Comparison of ENCODE assay signal across 8 mouse cellular contexts in the genomic region with DNA sequence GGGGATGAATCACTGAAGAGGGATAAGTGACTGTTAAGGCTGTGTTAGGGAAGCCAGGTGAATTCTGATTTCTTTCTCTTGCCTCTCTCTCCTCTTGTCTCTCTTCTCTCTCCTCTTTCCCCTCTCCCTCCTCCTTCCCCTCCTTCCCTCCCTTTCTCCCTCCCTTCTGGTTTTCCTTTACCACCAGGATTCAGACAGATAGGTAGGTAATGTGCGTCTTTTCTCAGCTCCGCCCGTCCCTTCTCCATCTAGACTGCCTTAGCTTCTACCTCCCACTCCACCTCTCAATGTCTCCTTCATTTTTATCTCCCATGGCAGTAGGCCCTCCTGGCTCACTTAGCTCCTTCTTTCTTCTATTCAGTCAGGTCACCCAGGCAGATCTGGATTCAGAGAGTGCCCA. TPM values are rescaled to one million over a fixed set of nuclear protein-coding genes. Genes with fewer than 3 reads are reported as not detected.
A peak's percentile ranks its signal among the peaks of the same experiment; 100 is the strongest.
DNase-seq lines count a peak whose midpoint lies in the region; ATAC-seq and TF ChIP-seq lines count a peak whose summit lies in the region.

No protein-coding gene starts in this region.

- H3K36me3 ChIP-seq in heart, embryonic 14.5 days (ENCODE audit: control insufficient read depth, insufficient read depth, low read length): no peaks in the 10 kb centered on the region
- H3K36me3 ChIP-seq in hindbrain, embryonic 11.5 days (ENCODE audit: control insufficient read depth, insufficient read depth, low read length): no peaks in the 10 kb centered on the region
- no peaks in the 10 kb centered on the region for H3K36me3 ChIP-seq in midbrain, embryonic 12.5 days

- H3K9me3 ChIP-seq in heart, embryonic 14.5 days (ENCODE audit: control insufficient read depth, low read length): no peaks in the 10 kb centered on the region
- no peaks in the 10 kb centered on the region for H3K9me3 ChIP-seq in hindbrain, embryonic 11.5 days (ENCODE audit: control insufficient read depth, low read length)
- H3K9me3 ChIP-seq in midbrain, embryonic 12.5 days: no peaks in the 10 kb centered on the region

- H3K4me3 ChIP-seq in heart, embryonic 14.5 days (ENCODE audit: control insufficient read depth in 1 of 2, insufficient read depth in 1 of 2, low read depth in 1 of 2, low read length in 2 of 2): peak overlapping the region; percentile 51 to 57
- peak overlapping the region; percentile 69 for H3K4me3 ChIP-seq in bone marrow macrophage, adult 2 months (ENCODE audit: insufficient read depth, low read length)
- H3K4me3 ChIP-seq in hindbrain, embryonic 11.5 days (ENCODE audit: low read depth, low read length): peak overlapping the region; percentile 55
- peak overlapping the region; percentile 48 for H3K4me3 ChIP-seq in midbrain, embryonic 12.5 days

- TF ChIP-seq CTCF in bone marrow macrophage, adult 2 months (IDR thresholded peaks at IDR 0.05; ENCODE audit: low read depth, low read length): no peak

- H3K9ac ChIP-seq in heart, embryonic 14.5 days (ENCODE audit: low read length): peak overlapping the region; percentile 73
- peak overlapping the region; percentile 43 for H3K9ac ChIP-seq in hindbrain, embryonic 11.5 days (ENCODE audit: low read depth, low read length)
- peak overlapping the region; percentile 63 for H3K9ac ChIP-seq in midbrain, embryonic 12.5 days (replicated peaks)

- 30% methylated on average over 3 of the region's 3 CpGs for WGBS in heart, embryonic 14.5 days
- WGBS in hindbrain, embryonic 11.5 days: 20% methylated on average over 3 of the region's 3 CpGs
- 8% methylated on average over 3 of the region's 3 CpGs for WGBS in midbrain, embryonic 12.5 days

- peak overlapping the region; percentile 98 for H3K4me2 ChIP-seq in heart, embryonic 14.5 days (ENCODE audit: low read length)
- peak overlapping the region; percentile 96 for H3K4me2 ChIP-seq in hindbrain, embryonic 11.5 days (replicated peaks; ENCODE audit: low read depth, low read length)
- H3K4me2 ChIP-seq in midbrain, embryonic 12.5 days (replicated peaks): peak overlapping the region; percentile 86

- ATAC-seq in heart, embryonic 14.5 days (ENCODE audit: insufficient number of reproducible peaks, insufficient read depth, low FRiP score, low read depth): no peak
- ATAC-seq in hindbrain, embryonic 11.5 days (ENCODE audit: low FRiP score): no peak
- ATAC-seq in midbrain, embryonic 12.5 days (ENCODE audit: low FRiP score, low read depth): no peak
- no peak for ATAC-seq in CD4-positive, CD25-positive, alpha-beta regulatory T cell, adult 4 months

- TF ChIP-seq POLR2A in bone marrow macrophage, adult 2 months (IDR thresholded peaks at IDR 0.05; ENCODE audit: borderline replicate concordance, low read depth, low read length): no peak

- peaks cover 21 to 52% of the 10 kb centered on the region in 2 experiments for H3K4me1 ChIP-seq in heart, embryonic 14.5 days (ENCODE audit: control insufficient read depth in 2 of 2, insufficient read depth in 2 of 2, low read length in 2 of 2)
- peaks cover 24% of the 10 kb centered on the region for H3K4me1 ChIP-seq in bone marrow macrophage, adult 2 months (ENCODE audit: control insufficient read depth, insufficient read depth, low read length)
- peaks cover 4% of the 10 kb centered on the region; the same call in 1 of the 2 replicates for H3K4me1 ChIP-seq in hindbrain, embryonic 11.5 days (replicated peaks; ENCODE audit: control insufficient read depth, insufficient read depth, low read length)
- peaks cover 22% of the 10 kb centered on the region for H3K4me1 ChIP-seq in midbrain, embryonic 12.5 days

- no peak overlapping the region for H3K27ac ChIP-seq in heart, embryonic 14.5 days (replicated peaks in 1 of 2; ENCODE audit: control insufficient read depth in 1 of 2, insufficient read depth in 1 of 2, low read depth in 2 of 2, low read length in 2 of 2)
- H3K27ac ChIP-seq in bone marrow macrophage, adult 2 months (ENCODE audit: insufficient read depth, low read depth, low read length): no peak overlapping the region
- H3K27ac ChIP-seq in hindbrain, embryonic 11.5 days (ENCODE audit: low read depth, low read length): no peak overlapping the region
- no peak overlapping the region for H3K27ac ChIP-seq in midbrain, embryonic 12.5 days (replicated peaks)

- DNase-seq in heart, postnatal 10 days: no peak
- no peak for DNase-seq in hindbrain, embryonic 11.5 days (ENCODE audit: low spot score)
- no peak for DNase-seq in thymus, postnatal 10 days (ENCODE audit: low spot score in 2 of 2)
- DNase-seq in embryo, embryonic 10 days (ENCODE audit: low spot score): no peak

- intact Hi-C loops in heart, postnatal 10 days (cut with DNase I): no loop called here

- no peaks in the 10 kb centered on the region for H3K27me3 ChIP-seq in heart, embryonic 14.5 days (ENCODE audit: control insufficient read depth, insufficient read depth, low read length)
- peaks cover 14% of the 10 kb centered on the region for H3K27me3 ChIP-seq in hindbrain, embryonic 11.5 days (ENCODE audit: control insufficient read depth, insufficient read depth, low read length)
- H3K27me3 ChIP-seq in midbrain, embryonic 12.5 days: peaks cover 56% of the 10 kb centered on the region

RNA-seq across cellular contexts. Expression of a gene that starts 1.2 kb away (rescaled TPM):
- polyA plus RNA-seq in heart, embryonic 14.5 days (2014; fragmentation: Nextera tagmentation; extraction: Ambion mirVana): 1.2 and 1.7 TPM in 2 replicates
- 10 to 100 TPM; 27.1 to 34.8 TPM for total RNA-seq in heart, postnatal 10 days (2021)
- 0.47 and 0.95 TPM in 2 replicates for polyA plus RNA-seq in bone marrow macrophage, adult 2 months (2012; ENCODE audit: insufficient read depth, insufficient read length, missing spikeins)
- polyA plus RNA-seq in hindbrain, embryonic 11.5 days (2014; fragmentation: Nextera tagmentation; extraction: Ambion mirVana): 1.2 and 1.3 TPM in 2 replicates
- polyA plus RNA-seq in midbrain, embryonic 12.5 days (2016; fragmentation: Nextera tagmentation; extraction: Ambion mirVana): 1.3 and 1.5 TPM in 2 replicates
- polyA plus RNA-seq in CD4-positive, CD25-positive, alpha-beta regulatory T cell, adult 4 months (2017; shearing (Covaris generic)): 1 to 10 TPM; 1.9 to 2.5 TPM

RNA-seq across cellular contexts. Expression of a gene that starts 18.2 kb away (rescaled TPM):
- polyA plus RNA-seq in heart, embryonic 14.5 days (2014; fragmentation: Nextera tagmentation; extraction: Ambion mirVana): 17.0 and 20.2 TPM in 2 replicates
- total RNA-seq in heart, postnatal 10 days (2021): 10 to 100 TPM; 13.0 to 13.3 TPM
- 13.6 and 14.6 TPM in 2 replicates for polyA plus RNA-seq in bone marrow macrophage, adult 2 months (2012; ENCODE audit: insufficient read depth, insufficient read length, missing spikeins)
- polyA plus RNA-seq in hindbrain, embryonic 11.5 days (2014; fragmentation: Nextera tagmentation; extraction: Ambion mirVana): 40.7 and 45.6 TPM in 2 replicates
- 39.7 and 42.4 TPM in 2 replicates for polyA plus RNA-seq in midbrain, embryonic 12.5 days (2016; fragmentation: Nextera tagmentation; extraction: Ambion mirVana)
- 10 to 100 TPM; 10.2 to 12.1 TPM for polyA plus RNA-seq in CD4-positive, CD25-positive, alpha-beta regulatory T cell, adult 4 months (2017; shearing (Covaris generic))
